Mouse (Mus musculus): ENCODE data around the gene Scn4b.

GRCm38 (mm10) chr9:45202021-45202798 lies 64.0 kb downstream of the Scn4b start:
- TF ChIP-seq CTCF (IDR thresholded peaks at IDR 0.05; ENCODE audit: control insufficient read depth, insufficient read depth, low read length) (no peak), POLR2A (IDR thresholded peaks at IDR 0.05; ENCODE audit: borderline replicate concordance, control insufficient read depth, low read depth, low read length) (no peak)

Data from bone marrow, adult 2 months (tissue).